Mouse (Mus musculus) stomach, embryonic 15.5 days (tissue): ENCODE measurements around the gene Trarg1. TPM values are rescaled to one million over a fixed set of nuclear protein-coding genes. Genes with fewer than 3 reads are reported as not detected.

Source experiments
- ATAC-seq: fragments of 200-750 bp; cut with Nextera tagmentation; 2 replicates; pipeline ENCODE4 v1.8.0; 2017; ENCODE audit warnings: low read depth, moderate number of reproducible peaks, moderate TSS enrichment; ENCODE audit not compliant: insufficient read depth, low FRiP score
- H3K27ac ChIP-seq: fragments of 300-500 bp; sonication (generic); 2 replicates; pipeline ENCODE4 v1.5.1; 2015; ENCODE audit warnings: mild to moderate bottlenecking, inconsistent platforms
- H3K27me3 ChIP-seq: fragments of 300-500 bp; sonication (generic); replicated peaks from 2 replicates; pipeline ENCODE4 v1.6.1; 2015; ENCODE audit warnings: inconsistent platforms
- H3K36me3 ChIP-seq: fragments of 300-500 bp; sonication (generic); 2 replicates; pipeline ENCODE4 v1.6.1; 2015; ENCODE audit warnings: inconsistent platforms
- H3K4me1 ChIP-seq: fragments of 300-500 bp; sonication (generic); 2 replicates; pipeline ENCODE4 v1.6.1; 2015; ENCODE audit warnings: inconsistent platforms
- H3K4me2 ChIP-seq: fragments of 300-500 bp; sonication (generic); 2 replicates; pipeline ENCODE4 v1.6.1; 2015; ENCODE audit warnings: mild to moderate bottlenecking, inconsistent platforms
- H3K4me3 ChIP-seq: fragments of 300-500 bp; sonication (generic); replicated peaks from 2 replicates; pipeline ENCODE4 v1.5.1; 2015; ENCODE audit warnings: inconsistent platforms
- H3K9ac ChIP-seq: fragments of 300-500 bp; sonication (generic); 2 replicates; pipeline ENCODE4 v1.6.1; 2015; ENCODE audit warnings: inconsistent platforms
- H3K9me3 ChIP-seq: fragments of 300-500 bp; sonication (generic); 2 replicates; pipeline ENCODE4 v1.6.1; 2016; ENCODE audit warnings: inconsistent platforms
- WGBS: fragments of 180-500 bp; shearing (Covaris S2); methylation state at CpG from one replicate; pipeline ENCODE4 v1.1.7; 2015; 5-methylcytosine and 5-hydroxymethylcytosine counted together
- polyA plus RNA-seq: library from polyadenylated mRNA; unstranded; fragments of >200 nt; fragmentation: Nextera tagmentation; extraction: Ambion mirVana; gene quantifications from 2 replicates; pipeline ENCODE4 v1.2.1, GENCODE M21; 2015

Trarg1 gene
- polyA plus RNA-seq, 1 experiment from 2014 or later: 0.89 TPM

- Histone ChIP-seq H3K9ac (no peak overlapping the region), H3K4me3 (peak overlapping the region; percentile 19; the same call in 1 of the 2 replicates), H3K27ac (no peak overlapping the region)
Measured at GRCm38 (mm10) chr11:76655106-76655505, 24.5 kb upstream of the Trarg1 start.

DNA sequence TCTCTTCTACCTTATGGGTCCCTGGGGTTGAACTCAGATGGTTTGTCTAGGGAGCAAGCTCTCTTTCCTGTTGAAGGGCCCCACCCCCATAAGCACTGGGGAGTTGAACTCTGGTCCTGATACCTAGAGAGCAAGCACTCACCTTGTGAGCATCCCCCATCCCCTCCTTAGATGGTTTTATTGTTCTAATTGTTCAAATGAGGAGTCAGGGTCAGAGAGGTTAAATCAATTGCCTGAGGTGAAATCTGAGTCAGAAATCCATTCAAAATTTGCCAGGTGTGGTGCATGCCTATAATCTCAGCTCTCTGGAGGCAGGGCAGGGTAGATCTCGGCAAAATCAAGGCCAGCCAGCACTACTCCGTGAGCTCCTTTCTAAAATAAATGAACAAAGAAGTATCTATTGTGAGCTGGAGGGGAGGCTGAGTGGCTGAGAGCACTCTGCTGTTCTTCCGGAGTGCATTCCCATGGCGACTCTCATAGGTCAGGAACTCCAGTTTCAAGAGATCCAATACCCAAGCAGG is 22.1 kb upstream of the Trarg1 start:
- no peaks in the 10 kb centered on the region for H3K36me3 ChIP-seq
- no peak overlapping the region for H3K27ac ChIP-seq
- no peak for ATAC-seq
- H3K9me3 ChIP-seq: no peaks in the 10 kb centered on the region
- H3K27me3 ChIP-seq: no peaks in the 10 kb centered on the region
- H3K4me1 ChIP-seq: no peaks in the 10 kb centered on the region
- H3K9ac ChIP-seq: no peak overlapping the region
- WGBS: 43% methylated on average over 4 of the region's 4 CpGs
- no peak overlapping the region for H3K4me2 ChIP-seq
- H3K4me3 ChIP-seq: no peak overlapping the region

More at GRCm38 (mm10) chr11:76655106-76655505, 24.5 kb upstream of the Trarg1 start:
- ATAC-seq: no peak
- peak overlapping the region; percentile 48 for H3K4me2 ChIP-seq
- H3K9me3 ChIP-seq: no peaks in the 10 kb centered on the region
- H3K36me3 ChIP-seq: no peaks in the 10 kb centered on the region
- no peaks in the 10 kb centered on the region for H3K27me3 ChIP-seq
- 5% methylated on average over 10 of the region's 10 CpGs for WGBS
- H3K4me1 ChIP-seq: no peaks in the 10 kb centered on the region

GRCm38 (mm10) chr11:76659138-76659930 is 20.3 kb upstream of the Trarg1 start:
- H3K27ac ChIP-seq: no peak overlapping the region
- no peak overlapping the region for H3K4me3 ChIP-seq
- H3K9ac ChIP-seq: no peak overlapping the region
- no peaks in the 10 kb centered on the region for H3K36me3 ChIP-seq
- H3K27me3 ChIP-seq: 0 out of 2 replicates have a peak, but pooled peaks cover 1% of the 10 kb centered on the region
- 47% methylated on average over 14 of the region's 14 CpGs for WGBS
- no peak for ATAC-seq
- no peaks in the 10 kb centered on the region for H3K4me1 ChIP-seq
- H3K9me3 ChIP-seq: no peaks in the 10 kb centered on the region
- no peak overlapping the region for H3K4me2 ChIP-seq

DNA sequence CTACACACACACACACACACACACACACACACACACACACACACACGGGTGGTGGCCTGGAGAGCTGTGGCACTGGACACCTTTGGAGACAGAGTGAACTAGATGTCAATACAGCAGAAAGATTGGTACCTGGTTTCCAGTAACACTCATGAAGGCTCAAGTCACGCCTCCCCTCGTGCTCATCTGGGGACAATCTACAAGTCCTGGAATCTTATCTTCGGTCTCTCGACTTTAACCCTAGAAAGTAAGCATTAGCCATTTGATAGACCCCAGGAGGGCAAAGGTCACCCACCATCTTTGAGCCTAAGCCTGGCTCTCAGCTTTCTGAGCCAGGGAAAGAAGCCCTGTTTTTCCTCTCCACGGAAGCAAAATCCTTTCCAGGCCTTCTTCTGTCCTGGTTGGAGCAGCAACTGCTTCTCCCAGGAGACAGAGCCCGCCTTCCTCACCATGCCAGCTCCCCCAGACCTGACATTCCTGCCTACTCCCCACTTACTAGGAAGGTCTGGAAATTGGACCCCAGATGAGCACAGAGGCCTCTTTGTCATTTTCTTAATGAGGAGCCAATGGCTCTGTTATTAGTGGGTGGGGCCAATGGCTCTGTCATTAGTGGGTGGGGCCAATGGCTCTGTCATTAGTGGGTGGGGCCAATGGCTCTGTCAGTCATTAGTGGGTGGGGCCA is 17.7 kb upstream of the Trarg1 start:
- Histone ChIP-seq H3K9me3 (no peaks in the 10 kb centered on the region), H3K4me1 (0 out of 2 replicates have a peak, but pooled peaks cover 2% of the 10 kb centered on the region), H3K4me3 (no peak overlapping the region), H3K36me3 (no peaks in the 10 kb centered on the region), H3K27me3 (peaks cover 16% of the 10 kb centered on the region; the same call in 1 of the 2 replicates), H3K4me2 (no peak overlapping the region), H3K9ac (no peak overlapping the region), H3K27ac (no peak overlapping the region)
- 53% methylated on average over 7 of the region's 7 CpGs for WGBS
- no peak for ATAC-seq

- no peak for ATAC-seq
- 0 out of 2 replicates have a peak, but pooled peaks cover 2% of the 10 kb centered on the region for H3K4me1 ChIP-seq
- WGBS: 10% methylated on average over 35 of the region's 35 CpGs
- peak overlapping the region; percentile 61 for H3K4me2 ChIP-seq
- H3K27ac ChIP-seq: no peak overlapping the region
- H3K9me3 ChIP-seq: no peaks in the 10 kb centered on the region
- peak overlapping the region; percentile 32 for H3K4me3 ChIP-seq
- H3K9ac ChIP-seq: no peak overlapping the region
- peaks cover 30% of the 10 kb centered on the region; the same call in 1 of the 2 replicates for H3K27me3 ChIP-seq
- H3K36me3 ChIP-seq: no peaks in the 10 kb centered on the region
Measured at GRCm38 (mm10) chr11:76666002-76666649, 13.5 kb upstream of the Trarg1 start.

DNA sequence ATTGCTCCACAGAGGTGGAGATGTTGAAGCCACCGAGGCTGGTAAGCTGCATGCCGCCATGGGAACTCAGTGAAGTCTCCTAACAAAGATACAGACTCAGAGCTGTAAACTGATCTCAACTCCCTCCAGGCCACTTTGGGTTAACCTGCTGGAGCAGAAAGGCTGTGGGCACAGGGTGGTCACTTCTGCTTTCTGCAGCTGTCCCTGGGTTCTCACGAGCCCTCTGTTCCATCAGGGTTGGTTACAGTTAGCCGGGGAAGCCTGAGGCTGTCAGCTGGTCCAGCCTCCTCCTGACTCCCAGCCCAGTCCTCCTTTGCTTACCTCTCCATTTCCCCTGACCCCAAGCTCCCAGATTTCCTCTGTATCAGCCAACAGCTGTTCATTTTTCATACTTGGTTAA is 11.8 kb upstream of the Trarg1 start:
- H3K27me3 ChIP-seq: peaks cover 47% of the 10 kb centered on the region
- no peak overlapping the region for H3K4me3 ChIP-seq
- 33% methylated on average over 4 of the region's 4 CpGs for WGBS
- no peaks in the 10 kb centered on the region for H3K9me3 ChIP-seq
- H3K9ac ChIP-seq: no peak overlapping the region
- no peaks in the 10 kb centered on the region for H3K36me3 ChIP-seq
- no peak overlapping the region for H3K4me2 ChIP-seq
- no peak for ATAC-seq
- H3K27ac ChIP-seq: no peak overlapping the region
- H3K4me1 ChIP-seq: peaks cover 12% of the 10 kb centered on the region; the same call in 1 of the 2 replicates

DNA sequence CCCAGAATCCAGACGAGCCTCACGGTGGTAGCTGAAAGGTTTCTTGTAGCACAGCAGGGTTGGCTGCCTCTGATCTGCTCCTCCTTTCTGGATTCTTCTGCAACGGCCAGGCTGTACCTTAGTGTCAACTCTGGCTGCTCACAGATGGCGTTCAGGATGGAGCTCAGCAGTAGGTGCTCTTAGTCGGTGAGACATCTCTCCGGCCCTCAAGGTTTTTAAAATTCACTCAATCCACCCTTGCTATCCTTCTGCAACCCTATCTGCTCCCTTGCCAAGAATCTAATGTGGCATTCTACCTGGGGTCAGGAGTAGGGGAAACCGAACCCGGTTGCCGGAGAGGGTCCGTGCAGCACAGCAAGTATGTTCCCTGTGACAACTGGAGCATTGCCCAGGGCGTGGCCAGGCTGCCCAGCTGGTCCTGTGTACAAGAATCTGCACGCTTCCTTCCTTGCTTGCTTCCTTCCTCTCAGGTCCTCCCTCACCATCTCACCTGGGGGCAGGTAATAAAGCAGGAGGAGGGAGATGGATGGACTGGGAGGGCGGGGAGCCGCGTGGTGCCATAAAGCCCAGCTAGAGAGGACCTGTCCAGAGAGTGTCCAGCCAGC is 7.6 kb upstream of the Trarg1 start, which contains the start of gene Bhlha9:
Bhlha9 (plus strand) TSS at position 600 of the 605 bp plus-strand sequence.
- 62% methylated on average over 15 of the region's 15 CpGs for WGBS
- peak within 1 kb of the TSS; percentile 20 for H3K4me3 ChIP-seq
- ATAC-seq: no peak
- peaks cover 13% of the 10 kb centered on the region; the same call in 1 of the 2 replicates for H3K4me1 ChIP-seq
- peaks cover 55% of the 10 kb centered on the region for H3K27me3 ChIP-seq
- no peaks in the 10 kb centered on the region for H3K9me3 ChIP-seq
- no peaks in the 10 kb centered on the region for H3K36me3 ChIP-seq
- peak within 1 kb of the TSS; percentile 56 for H3K4me2 ChIP-seq
- no peak within 1 kb of the TSS for H3K27ac ChIP-seq
- H3K9ac ChIP-seq: no peak within 1 kb of the TSS

DNA sequence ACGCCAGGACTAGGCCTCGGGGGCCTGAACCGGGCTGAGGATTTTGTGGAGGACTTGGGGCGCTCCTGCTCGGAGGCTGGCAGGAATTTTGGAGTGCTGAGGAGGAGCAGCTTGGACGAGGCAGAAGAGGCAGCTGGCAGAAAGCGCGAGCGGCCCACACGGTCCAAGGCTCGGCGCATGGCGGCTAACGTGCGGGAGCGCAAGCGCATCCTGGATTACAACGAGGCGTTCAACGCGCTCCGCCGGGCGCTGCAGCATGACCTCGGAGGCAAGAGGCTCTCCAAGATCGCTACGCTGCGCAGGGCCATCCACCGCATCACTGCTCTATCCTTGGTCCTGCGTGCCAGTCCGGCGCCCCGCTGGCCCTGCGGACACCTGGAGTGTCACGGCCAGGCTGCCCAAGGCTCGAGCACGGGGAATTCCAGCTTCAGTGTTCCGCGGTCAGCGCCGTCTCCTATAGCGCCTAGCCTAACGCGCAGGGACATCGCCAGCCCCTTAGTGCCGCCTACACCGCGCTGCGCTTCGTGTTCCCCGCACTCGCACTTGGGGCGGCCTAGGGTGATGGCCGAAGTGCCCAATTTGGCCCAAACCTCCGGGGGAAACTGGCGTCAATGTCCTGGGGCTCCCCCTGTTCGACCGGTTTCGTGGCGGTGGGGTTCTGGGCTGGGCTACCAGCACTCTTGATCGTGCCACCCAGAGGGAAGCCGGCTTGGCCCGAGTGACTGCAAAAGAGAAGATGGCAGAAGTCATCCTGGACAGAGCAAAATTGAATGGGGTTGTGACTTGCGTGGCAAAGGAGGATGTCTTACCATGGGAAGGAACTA is 6.8 kb upstream of the Trarg1 start:
- Histone ChIP-seq H3K27me3 (peaks cover 48% of the 10 kb centered on the region), H3K9me3 (no peaks in the 10 kb centered on the region), H3K36me3 (no peaks in the 10 kb centered on the region), H3K9ac (no peak overlapping the region), H3K4me3 (peak overlapping the region; percentile 20), H3K4me1 (peaks cover 13% of the 10 kb centered on the region; the same call in 1 of the 2 replicates), H3K27ac (no peak overlapping the region), H3K4me2 (peak overlapping the region; percentile 56)
- WGBS: 4% methylated on average over 64 of the region's 64 CpGs
- ATAC-seq: no peak

- no peak for ATAC-seq
- Histone ChIP-seq H3K4me2 (no peak overlapping the region), H3K27ac (no peak overlapping the region), H3K27me3 (peaks cover 48% of the 10 kb centered on the region), H3K36me3 (no peaks in the 10 kb centered on the region), H3K4me1 (peaks cover 13% of the 10 kb centered on the region; the same call in 1 of the 2 replicates), H3K9me3 (no peaks in the 10 kb centered on the region), H3K9ac (no peak overlapping the region), H3K4me3 (no peak overlapping the region)
- WGBS: 51% methylated on average over 8 of the region's 8 CpGs
Measured at GRCm38 (mm10) chr11:76674199-76674598, 5.4 kb upstream of the Trarg1 start.

- peaks cover 48% of the 10 kb centered on the region for H3K27me3 ChIP-seq
- H3K4me2 ChIP-seq: no peak overlapping the region
- H3K4me1 ChIP-seq: peaks cover 13% of the 10 kb centered on the region; the same call in 1 of the 2 replicates
- no peak overlapping the region for H3K4me3 ChIP-seq
- H3K9ac ChIP-seq: no peak overlapping the region
- WGBS: 39% methylated on average over 4 of the region's 4 CpGs
- no peak for ATAC-seq
- no peaks in the 10 kb centered on the region for H3K9me3 ChIP-seq
- H3K27ac ChIP-seq: no peak overlapping the region
- H3K36me3 ChIP-seq: no peaks in the 10 kb centered on the region
Measured at GRCm38 (mm10) chr11:76674704-76675103, 4.9 kb upstream of the Trarg1 start.
